Mouse (Mus musculus): ENCODE data around the gene Cks2. TPM values are rescaled to one million over a fixed set of nuclear protein-coding genes. Genes with fewer than 3 reads are reported as not detected.

The Cks2 gene
- polyA plus RNA-seq, 1 experiment from 2014 or later = 285 TPM

- Histone ChIP-seq H3K36me3 (ENCODE audit: control insufficient read depth, insufficient read depth, low read length) (peaks cover 100% of the 10 kb centered on the region), H3K4me3 (ENCODE audit: low read depth, low read length) (no peak overlapping the region), H3K9ac (ENCODE audit: low read depth, low read length) (no peak overlapping the region), H3K4me2 (ENCODE audit: low read depth, low read length) (no peak overlapping the region), H3K27me3 (replicated peaks; ENCODE audit: control insufficient read depth, insufficient read depth, low read length) (no peaks in the 10 kb centered on the region), H3K4me1 (ENCODE audit: control insufficient read depth, insufficient read depth, low read length) (no peaks in the 10 kb centered on the region), H3K27ac (replicated peaks; ENCODE audit: low read depth, low read length) (no peak overlapping the region), H3K9me3 (ENCODE audit: control insufficient read depth, low read length) (no peaks in the 10 kb centered on the region)
- DNase-seq (ENCODE audit: low spot score) = no peak
- ATAC-seq (ENCODE audit: low read depth) = no peak
- 89% methylated on average over 4 of the region's 4 CpGs for WGBS
These were observed 34.3 kb downstream of the Cks2 start for GRCm38 (mm10) chr13:51679332-51679731.

DNA sequence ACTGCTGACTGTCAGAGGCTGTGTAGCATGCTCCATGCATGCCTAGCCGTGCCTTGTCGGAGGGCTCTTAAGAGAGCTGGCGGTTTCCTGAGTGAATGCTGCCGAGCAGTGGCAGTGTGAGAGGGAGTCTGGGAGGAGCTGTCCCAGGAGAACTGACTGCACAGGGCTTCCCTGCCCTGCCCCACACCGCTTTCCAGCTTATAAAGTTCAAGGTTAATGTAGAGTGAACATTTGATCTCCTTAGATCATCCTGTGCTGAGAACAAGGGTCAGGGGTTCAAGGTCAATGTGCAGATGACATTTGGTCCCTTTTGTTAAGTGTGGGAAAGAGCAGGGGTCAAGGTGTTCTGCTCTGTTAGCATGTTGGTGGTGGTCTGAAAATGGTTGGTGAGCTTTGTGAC, 36.0 kb downstream of the Cks2 start:
- Histone ChIP-seq H3K36me3 (ENCODE audit: control insufficient read depth, insufficient read depth, low read length) (peaks cover 100% of the 10 kb centered on the region), H3K27me3 (replicated peaks; ENCODE audit: control insufficient read depth, insufficient read depth, low read length) (no peaks in the 10 kb centered on the region), H3K4me1 (ENCODE audit: control insufficient read depth, insufficient read depth, low read length) (no peaks in the 10 kb centered on the region), H3K9me3 (ENCODE audit: control insufficient read depth, low read length) (no peaks in the 10 kb centered on the region), H3K4me2 (ENCODE audit: low read depth, low read length) (no peak overlapping the region), H3K9ac (ENCODE audit: low read depth, low read length) (no peak overlapping the region), H3K27ac (replicated peaks; ENCODE audit: low read depth, low read length) (no peak overlapping the region), H3K4me3 (ENCODE audit: low read depth, low read length) (no peak overlapping the region)
- DNase-seq (ENCODE audit: low spot score) (no peak), ATAC-seq (ENCODE audit: low read depth) (no peak)
- WGBS = 77% methylated on average over 5 of the region's 5 CpGs

DNA sequence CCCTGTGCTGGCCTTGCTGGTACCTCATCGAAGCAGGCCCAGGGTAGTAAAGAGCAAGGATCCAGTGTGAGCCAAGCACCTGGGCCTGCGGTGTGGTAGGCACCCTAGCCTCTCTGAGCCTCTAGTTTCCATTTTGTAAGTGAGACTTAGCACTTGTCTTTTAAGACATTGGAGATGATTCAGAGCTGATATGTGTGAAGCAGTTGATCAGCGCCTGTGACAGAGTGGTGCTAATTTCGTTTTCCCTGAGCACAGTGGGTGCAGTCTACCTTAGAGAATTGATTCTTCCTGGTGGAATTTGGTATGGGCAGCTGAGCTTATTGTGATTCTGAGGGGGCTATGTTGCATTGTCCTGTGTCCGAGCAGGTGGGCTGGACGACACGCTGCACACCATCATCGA, 36.6 kb downstream of the Cks2 start:
- DNase-seq (ENCODE audit: low spot score) = no peak
- H3K27ac ChIP-seq (replicated peaks; ENCODE audit: low read depth, low read length) = no peak overlapping the region
- no peaks in the 10 kb centered on the region for H3K27me3 ChIP-seq (replicated peaks; ENCODE audit: control insufficient read depth, insufficient read depth, low read length)
- H3K36me3 ChIP-seq (ENCODE audit: control insufficient read depth, insufficient read depth, low read length) = peaks cover 100% of the 10 kb centered on the region
- H3K4me2 ChIP-seq (ENCODE audit: low read depth, low read length) = no peak overlapping the region
- no peak for ATAC-seq (ENCODE audit: low read depth)
- no peaks in the 10 kb centered on the region for H3K4me1 ChIP-seq (ENCODE audit: control insufficient read depth, insufficient read depth, low read length)
- H3K9ac ChIP-seq (ENCODE audit: low read depth, low read length) = no peak overlapping the region
- H3K4me3 ChIP-seq (ENCODE audit: low read depth, low read length) = no peak overlapping the region
- H3K9me3 ChIP-seq (ENCODE audit: control insufficient read depth, low read length) = no peaks in the 10 kb centered on the region
- WGBS = 96% methylated on average over 8 of the region's 8 CpGs

DNA sequence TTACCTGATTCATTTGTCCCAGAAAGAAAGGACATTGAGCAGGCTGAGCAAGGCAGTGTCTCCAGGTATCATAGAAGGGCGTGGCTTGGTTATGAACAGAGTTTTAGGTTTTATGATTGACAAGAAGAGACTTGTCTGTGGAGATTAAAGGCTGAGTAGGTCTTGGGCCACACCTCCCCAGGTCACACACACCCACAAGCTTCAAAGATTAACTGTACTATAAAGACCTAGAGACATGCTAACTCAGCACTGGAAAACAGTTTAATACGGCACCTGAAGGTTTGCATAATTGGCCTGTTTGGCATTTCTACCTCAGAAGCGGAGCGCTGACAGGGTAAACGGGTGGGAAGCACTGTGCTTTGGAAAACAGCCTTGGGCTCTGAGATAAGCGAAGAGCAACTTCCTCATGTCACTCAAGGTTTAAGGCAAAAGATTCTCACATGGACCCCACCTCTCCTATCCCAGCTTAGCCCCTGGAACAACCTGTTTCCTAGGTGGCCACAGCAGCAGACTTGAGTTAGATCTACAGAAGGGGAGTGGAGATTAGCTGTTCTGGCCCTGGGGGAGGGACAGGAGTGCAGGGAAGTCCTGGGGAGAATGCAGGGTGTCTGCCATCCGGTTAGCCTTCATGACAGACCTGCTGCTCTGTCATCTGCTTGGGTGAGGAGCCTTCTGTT, 40.4 kb downstream of the Cks2 start:
- H3K4me3 ChIP-seq (ENCODE audit: low read depth, low read length) = no peak overlapping the region
- H3K9me3 ChIP-seq (ENCODE audit: control insufficient read depth, low read length) = no peaks in the 10 kb centered on the region
- no peaks in the 10 kb centered on the region for H3K4me1 ChIP-seq (ENCODE audit: control insufficient read depth, insufficient read depth, low read length)
- no peak overlapping the region for H3K27ac ChIP-seq (replicated peaks; ENCODE audit: low read depth, low read length)
- H3K4me2 ChIP-seq (ENCODE audit: low read depth, low read length) = no peak overlapping the region
- ATAC-seq (ENCODE audit: low read depth) (peak; percentile 36; the same call in 1 of the 2 replicates), DNase-seq (ENCODE audit: low spot score) (peak; percentile 39)
- no peaks in the 10 kb centered on the region for H3K27me3 ChIP-seq (replicated peaks; ENCODE audit: control insufficient read depth, insufficient read depth, low read length)
- H3K36me3 ChIP-seq (ENCODE audit: control insufficient read depth, insufficient read depth, low read length) = peaks cover 79% of the 10 kb centered on the region
- no peak overlapping the region for H3K9ac ChIP-seq (ENCODE audit: low read depth, low read length)
- WGBS = 82% methylated on average over 7 of the region's 7 CpGs

GRCm38 (mm10) chr13:51686966-51687365, 41.9 kb downstream of the Cks2 start:
- Histone ChIP-seq H3K27ac (replicated peaks; ENCODE audit: low read depth, low read length) (no peak overlapping the region), H3K9ac (ENCODE audit: low read depth, low read length) (no peak overlapping the region), H3K4me3 (ENCODE audit: low read depth, low read length) (no peak overlapping the region), H3K36me3 (ENCODE audit: control insufficient read depth, insufficient read depth, low read length) (peaks cover 64% of the 10 kb centered on the region), H3K4me1 (ENCODE audit: control insufficient read depth, insufficient read depth, low read length) (no peaks in the 10 kb centered on the region), H3K27me3 (replicated peaks; ENCODE audit: control insufficient read depth, insufficient read depth, low read length) (no peaks in the 10 kb centered on the region), H3K4me2 (ENCODE audit: low read depth, low read length) (no peak overlapping the region), H3K9me3 (ENCODE audit: control insufficient read depth, low read length) (no peaks in the 10 kb centered on the region)
- ATAC-seq (ENCODE audit: low read depth) (no peak), DNase-seq (ENCODE audit: low spot score) (no peak)
- WGBS = 94% methylated on average over 5 of the region's 5 CpGs

GRCm38 (mm10) chr13:51688688-51689087, 43.7 kb downstream of the Cks2 start:
- H3K4me2 ChIP-seq (ENCODE audit: low read depth, low read length) = no peak overlapping the region
- no peaks in the 10 kb centered on the region for H3K9me3 ChIP-seq (ENCODE audit: control insufficient read depth, low read length)
- ATAC-seq (ENCODE audit: low read depth) (no peak), DNase-seq (ENCODE audit: low spot score) (no peak)
- H3K4me1 ChIP-seq (ENCODE audit: control insufficient read depth, insufficient read depth, low read length) = no peaks in the 10 kb centered on the region
- H3K27me3 ChIP-seq (replicated peaks; ENCODE audit: control insufficient read depth, insufficient read depth, low read length) = no peaks in the 10 kb centered on the region
- 58% methylated on average over 3 of the region's 3 CpGs for WGBS
- peaks cover 47% of the 10 kb centered on the region for H3K36me3 ChIP-seq (ENCODE audit: control insufficient read depth, insufficient read depth, low read length)
- no peak overlapping the region for H3K4me3 ChIP-seq (ENCODE audit: low read depth, low read length)
- H3K9ac ChIP-seq (ENCODE audit: low read depth, low read length) = no peak overlapping the region
- no peak overlapping the region for H3K27ac ChIP-seq (replicated peaks; ENCODE audit: low read depth, low read length)

DNA sequence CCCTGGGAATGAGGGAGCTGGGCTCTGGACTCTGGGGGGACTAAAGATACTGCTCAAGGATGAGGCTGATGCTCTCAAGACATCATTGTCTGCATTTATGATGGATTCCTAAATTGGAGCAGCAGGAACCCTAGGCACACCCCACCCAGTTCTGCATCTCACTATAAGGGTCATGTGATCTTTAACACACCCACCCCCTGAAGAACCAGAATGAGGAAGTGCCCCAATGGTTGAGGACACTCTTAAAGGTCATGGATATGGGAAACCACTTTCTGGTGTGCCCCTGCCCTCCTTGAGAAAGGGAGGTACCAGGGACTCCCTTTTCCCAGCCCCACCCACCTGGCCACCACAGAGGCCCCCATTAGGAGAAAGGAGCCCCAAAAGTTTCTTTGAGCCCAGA, 51.4 kb downstream of the Cks2 start:
- ATAC-seq (ENCODE audit: low read depth) = no peak
- no peak for DNase-seq (ENCODE audit: low spot score)
- H3K9ac ChIP-seq (ENCODE audit: low read depth, low read length) = no peak overlapping the region
- no peak overlapping the region for H3K27ac ChIP-seq (replicated peaks; ENCODE audit: low read depth, low read length)
- H3K9me3 ChIP-seq (ENCODE audit: control insufficient read depth, low read length) = no peaks in the 10 kb centered on the region
- H3K27me3 ChIP-seq (replicated peaks; ENCODE audit: control insufficient read depth, insufficient read depth, low read length) = no peaks in the 10 kb centered on the region
- no peaks in the 10 kb centered on the region for H3K4me1 ChIP-seq (ENCODE audit: control insufficient read depth, insufficient read depth, low read length)
- no peak overlapping the region for H3K4me3 ChIP-seq (ENCODE audit: low read depth, low read length)
- no peaks in the 10 kb centered on the region for H3K36me3 ChIP-seq (ENCODE audit: control insufficient read depth, insufficient read depth, low read length)
- H3K4me2 ChIP-seq (ENCODE audit: low read depth, low read length) = no peak overlapping the region

- Histone ChIP-seq H3K27me3 (replicated peaks; ENCODE audit: control insufficient read depth, insufficient read depth, low read length) (no peaks in the 10 kb centered on the region), H3K9me3 (ENCODE audit: control insufficient read depth, low read length) (no peaks in the 10 kb centered on the region), H3K36me3 (ENCODE audit: control insufficient read depth, insufficient read depth, low read length) (peaks cover 3% of the 10 kb centered on the region; the same call in 1 of the 2 replicates), H3K27ac (replicated peaks; ENCODE audit: low read depth, low read length) (no peak overlapping the region), H3K4me3 (ENCODE audit: low read depth, low read length) (no peak overlapping the region), H3K4me1 (ENCODE audit: control insufficient read depth, insufficient read depth, low read length) (no peaks in the 10 kb centered on the region), H3K9ac (ENCODE audit: low read depth, low read length) (no peak overlapping the region), H3K4me2 (ENCODE audit: low read depth, low read length) (no peak overlapping the region)
- no peak for ATAC-seq (ENCODE audit: low read depth)
- DNase-seq (ENCODE audit: low spot score) = no peak
- 83% methylated on average over 6 of the region's 6 CpGs for WGBS
These were observed 52.4 kb downstream of the Cks2 start for GRCm38 (mm10) chr13:51697455-51697854.

GRCm38 (mm10) chr13:51697897-51698296, 52.9 kb downstream of the Cks2 start:
- no peak overlapping the region for H3K27ac ChIP-seq (replicated peaks; ENCODE audit: low read depth, low read length)
- H3K4me2 ChIP-seq (ENCODE audit: low read depth, low read length) = no peak overlapping the region
- no peak overlapping the region for H3K9ac ChIP-seq (ENCODE audit: low read depth, low read length)
- H3K4me1 ChIP-seq (ENCODE audit: control insufficient read depth, insufficient read depth, low read length) = no peaks in the 10 kb centered on the region
- 75% methylated on average over 4 of the region's 4 CpGs for WGBS
- peaks cover 7% of the 10 kb centered on the region; the same call in 1 of the 2 replicates for H3K36me3 ChIP-seq (ENCODE audit: control insufficient read depth, insufficient read depth, low read length)
- ATAC-seq (ENCODE audit: low read depth) (peak; percentile 15; the same call in 1 of the 2 replicates), DNase-seq (ENCODE audit: low spot score) (peak; percentile 34)
- no peak overlapping the region for H3K4me3 ChIP-seq (ENCODE audit: low read depth, low read length)
- no peaks in the 10 kb centered on the region for H3K9me3 ChIP-seq (ENCODE audit: control insufficient read depth, low read length)
- H3K27me3 ChIP-seq (replicated peaks; ENCODE audit: control insufficient read depth, insufficient read depth, low read length) = no peaks in the 10 kb centered on the region
